Mouse (Mus musculus): ENCODE measurements around the gene Rtca.

DNA sequence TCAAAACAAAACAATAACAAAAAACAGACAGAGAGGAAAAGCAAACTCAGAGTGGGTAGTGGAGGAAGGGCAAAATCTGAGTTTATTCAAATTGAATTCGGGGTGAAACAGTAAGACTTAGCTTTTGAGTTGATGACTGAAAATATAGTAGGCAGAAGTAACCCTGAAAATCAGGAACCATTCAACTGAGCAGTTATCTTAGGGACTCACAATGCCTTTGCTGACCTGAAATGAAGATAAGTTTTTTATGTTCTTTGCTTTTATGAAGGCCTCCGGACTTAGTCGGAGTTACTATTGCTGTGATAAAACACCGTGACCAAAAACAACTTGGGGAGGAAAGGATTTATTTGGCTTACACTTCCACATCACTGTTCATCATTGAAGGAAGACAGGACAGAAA lies 47.0 kb downstream of the Rtca start:
- TF ChIP-seq POLR2A (IDR thresholded peaks at IDR 0.05; ENCODE audit: low read depth, low read length) = no peak
- no peak for TF ChIP-seq CTCF (IDR thresholded peaks at IDR 0.05; ENCODE audit: extremely low read depth, insufficient read depth, insufficient read length, insufficient replicate concordance)

Measured in spleen, adult 2 months (tissue).